Mouse (Mus musculus): ENCODE data around the gene Ralgapa2.

Gene Ralgapa2

GRCm38 (mm10) chr2:146426321-146426720 is 85.8 kb downstream of the Ralgapa2 start:
- DNase-seq: no peak

GRCm38 (mm10) chr2:146425235-146425634 is 86.9 kb downstream of the Ralgapa2 start:
- no peak for DNase-seq

GRCm38 (mm10) chr2:146423710-146424301 is 88.3 kb downstream of the Ralgapa2 start:
- no peak for DNase-seq

GRCm38 (mm10) chr2:146423032-146423691 is 89.0 kb downstream of the Ralgapa2 start:
- peak; percentile 13 for DNase-seq

DNA sequence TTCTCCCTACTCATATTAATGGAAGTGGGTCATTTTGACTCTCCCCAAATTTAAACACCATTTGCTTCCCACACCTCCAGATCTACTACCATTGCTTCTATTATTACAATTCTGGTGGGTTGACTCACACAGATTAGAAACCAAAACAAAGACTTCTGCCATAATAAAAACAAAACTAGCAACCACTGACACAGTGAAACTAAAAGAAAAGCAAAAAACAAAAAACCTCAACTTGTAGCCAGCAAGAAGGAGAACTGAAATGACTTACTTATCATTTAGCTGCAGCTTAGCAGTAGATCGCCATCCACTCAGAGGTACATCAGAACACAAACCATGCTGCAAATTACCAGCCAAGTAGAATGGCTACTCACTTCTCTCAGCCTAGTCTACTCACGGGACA is 95.9 kb downstream of the Ralgapa2 start:
- DNase-seq: no peak

GRCm38 (mm10) chr2:146414484-146415291 is 97.5 kb downstream of the Ralgapa2 start:
- DNase-seq: peak; percentile 89

GRCm38 (mm10) chr2:146412733-146413132 is 99.4 kb downstream of the Ralgapa2 start:
- no peak for DNase-seq

- DNase-seq: no peak
These were observed 100.2 kb downstream of the Ralgapa2 start for GRCm38 (mm10) chr2:146411904-146412303.

DNA sequence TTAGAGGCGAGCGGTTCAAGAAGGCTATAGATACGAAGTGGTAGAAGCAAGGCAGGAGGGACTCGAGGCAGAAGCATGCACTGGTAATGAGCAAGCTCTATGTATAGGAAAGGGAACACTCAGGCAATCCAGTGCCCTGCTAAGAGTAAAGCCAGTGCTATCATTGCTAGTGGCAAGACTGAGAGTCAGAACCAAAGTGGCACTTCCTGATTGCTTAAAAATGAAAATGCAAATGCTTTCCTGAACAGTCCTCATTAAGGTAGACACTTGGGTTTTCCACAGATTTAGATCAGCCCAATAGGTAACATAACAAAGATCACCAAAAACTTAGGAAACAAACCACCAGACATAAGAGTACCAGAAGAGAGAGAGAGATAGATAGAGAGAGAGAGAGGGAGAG is 105.1 kb downstream of the Ralgapa2 start:
- DNase-seq: no peak

DNA sequence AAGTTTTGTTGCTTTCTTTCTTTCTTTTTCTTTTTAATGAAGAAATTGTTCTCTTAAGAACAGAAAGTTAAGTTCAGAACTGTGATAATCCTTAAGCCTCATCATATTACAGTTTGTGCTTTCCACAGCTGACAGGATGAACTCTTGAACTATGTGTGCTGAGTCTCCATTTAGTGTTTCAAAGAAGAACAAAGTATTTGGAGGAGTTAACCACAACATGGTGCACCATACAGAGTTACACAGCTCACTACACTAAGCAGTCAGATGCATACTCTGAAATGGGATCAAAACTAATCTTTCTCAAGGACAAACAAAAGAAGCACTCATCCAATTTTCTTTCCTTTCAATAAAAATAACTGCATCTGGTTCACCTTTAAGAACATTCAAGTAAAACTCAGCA is 110.6 kb downstream of the Ralgapa2 start:
- no peak for DNase-seq

DNA sequence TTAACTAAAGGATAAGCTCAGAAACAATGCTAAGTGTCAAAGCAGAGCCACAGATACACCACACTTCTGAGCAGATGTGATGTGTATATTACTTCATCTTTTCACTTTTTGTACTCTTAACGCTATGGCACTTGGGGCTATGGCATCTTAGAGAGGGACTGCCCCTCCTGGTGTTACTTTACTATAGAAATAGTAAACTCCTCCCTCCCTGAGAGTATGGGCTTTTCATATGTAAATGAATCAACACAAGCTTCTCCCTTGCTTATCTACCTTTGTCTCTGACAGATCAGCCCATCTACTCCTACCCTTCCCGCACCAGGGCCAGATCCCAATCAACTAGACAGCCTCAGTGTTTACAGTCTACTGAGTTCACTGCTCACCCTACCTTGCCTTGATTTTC is 111.4 kb downstream of the Ralgapa2 start:
- no peak for DNase-seq

GRCm38 (mm10) chr2:146398211-146398865 is 113.8 kb downstream of the Ralgapa2 start:
- no peak for DNase-seq

- DNase-seq: no peak
These were observed 124.9 kb downstream of the Ralgapa2 start for GRCm38 (mm10) chr2:146387211-146387610.

GRCm38 (mm10) chr2:146384582-146384981 is 127.6 kb downstream of the Ralgapa2 start:
- DNase-seq: no peak

GRCm38 (mm10) chr2:146376293-146376692 is 135.9 kb downstream of the Ralgapa2 start:
- DNase-seq: no peak

- DNase-seq: no peak
These were observed 146.0 kb downstream of the Ralgapa2 start for GRCm38 (mm10) chr2:146366098-146366497.

DNA sequence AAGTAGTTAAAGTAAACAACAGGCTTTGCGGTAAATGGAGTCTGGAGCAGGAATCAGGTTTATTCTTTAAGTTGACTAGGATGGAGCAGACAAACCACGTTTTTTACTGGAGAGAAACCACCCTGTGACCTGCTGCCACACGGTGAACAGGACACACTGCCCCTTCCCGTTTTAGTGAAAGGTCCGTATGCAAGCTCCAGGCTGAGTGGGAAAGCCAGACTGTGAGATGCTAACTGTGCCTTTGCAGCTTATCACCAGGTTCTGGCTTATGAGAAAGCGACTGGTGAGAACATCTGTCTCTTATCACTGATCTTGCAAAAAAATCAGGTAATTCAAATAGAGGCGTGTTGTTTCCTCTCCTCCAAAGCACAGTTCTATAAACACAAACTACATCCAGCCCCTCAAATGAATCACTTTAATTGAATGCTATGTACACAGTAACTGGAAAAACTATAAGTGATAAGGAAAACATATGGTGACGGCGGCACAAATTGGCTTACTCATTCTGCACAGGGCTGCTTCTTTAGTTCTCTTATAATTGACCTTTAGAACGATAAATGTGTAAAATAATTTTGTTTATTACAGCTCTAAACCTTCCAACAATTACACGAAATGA is 146.7 kb downstream of the Ralgapa2 start:
- DNase-seq: no peak

GRCm38 (mm10) chr2:146363483-146363882 is 148.7 kb downstream of the Ralgapa2 start:
- DNase-seq: no peak

- no peak for DNase-seq
These were observed 149.2 kb downstream of the Ralgapa2 start for GRCm38 (mm10) chr2:146362932-146363331.

- DNase-seq: no peak
These were observed 150.2 kb downstream of the Ralgapa2 start for GRCm38 (mm10) chr2:146361969-146362368.

- no peak for DNase-seq
These were observed 151.1 kb downstream of the Ralgapa2 start for GRCm38 (mm10) chr2:146361076-146361475.

GRCm38 (mm10) chr2:146359676-146360075 is 152.5 kb downstream of the Ralgapa2 start:
- no peak for DNase-seq

DNA sequence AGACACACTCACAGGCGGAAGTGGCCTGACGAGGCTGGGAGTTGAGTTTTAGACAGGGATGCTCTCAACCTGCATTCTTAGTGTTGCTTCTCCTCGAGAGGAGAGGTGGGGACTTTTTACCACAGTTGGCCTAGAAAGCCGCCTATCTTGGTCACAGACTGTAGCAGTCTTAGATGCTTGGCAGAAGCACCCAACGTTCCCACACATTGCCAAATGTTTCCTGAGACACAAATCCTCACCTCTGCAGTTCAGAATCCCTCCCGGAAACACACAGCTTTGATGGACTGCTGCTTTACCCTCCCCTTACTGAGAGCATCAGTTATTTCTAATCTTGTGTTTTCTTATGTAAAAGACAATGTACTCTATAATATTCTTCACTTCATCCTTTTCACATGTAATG is 155.6 kb downstream of the Ralgapa2 start:
- DNase-seq: no peak

Measured in right cerebral cortex, postnatal 4 days (tissue).